ENCODE assay signal across 10 mouse cellular contexts in genomic region chr8:90976960-90977371, GRCm38 (mm10).
DNase-seq lines count a peak whose midpoint lies in the region; ATAC-seq lines count a peak whose summit lies in the region.
"Had no signal": no experiment of that assay in that cellular context is flagged by ENCODE, and none has a peak within 500 bp of the region (broad histone marks: within the 10 kb centered on the region; RNA-seq: fewer than 3 reads in every experiment).

No protein-coding gene starts in this region.

- intact Hi-C loops in heart, postnatal 36 days (cut with DNase I): no loop called here
- intact Hi-C loops in gastrocnemius, postnatal 14 days (cut with DNase I; ENCODE audit: low total_unique reads): no loop called here
- intact Hi-C loops in left cerebral cortex, postnatal 4 days (cut with DNase I): no loop called here

- peak; percentile 34 to 63 for DNase-seq in heart, adult 18-20 months
- DNase-seq in heart, postnatal 36 days: no peak
- peak; percentile 60 for DNase-seq in 416B (ENCODE audit: low read depth)
- DNase-seq in gastrocnemius, postnatal 14 days: peak; percentile 24
- no peak for DNase-seq in left cerebral cortex, postnatal 4 days
- DNase-seq in kidney, postnatal 14 days: no peak
- DNase-seq: adrenal gland, adult 8-10 months; cerebellum, adult 9-10 months had no signal

- peak; percentile 85 for ATAC-seq in megakaryocyte-erythroid progenitor cell, adult 5-6 weeks (replicated peaks; ENCODE audit: low FRiP score, low TSS enrichment, poor library complexity, severe bottlenecking)
- ATAC-seq in activated CD4-positive, CD25-positive, alpha-beta regulatory T cell, adult 4 months: no peak

Comparison
In these comparisons a context has a peak if more than half of its experiments do, and no peak if none do; other contexts are left out.
1. DNase-seq: peak in heart, adult 18-20 months (2 of 2), 416B (single experiment) and gastrocnemius, postnatal 14 days (single experiment); none in heart, postnatal 36 days (0 of 2), left cerebral cortex, postnatal 4 days (single experiment) and kidney, postnatal 14 days (single experiment).